Mouse (Mus musculus): ENCODE measurements around the gene Scgb1c1. TPM values are rescaled to one million over a fixed set of nuclear protein-coding genes. Genes with fewer than 3 reads are reported as not detected.
A peak's percentile ranks its signal among the peaks of the same experiment; 100 is the strongest.

Gene Scgb1c1
- polyA plus RNA-seq, 1 experiment from 2014 or later = not detected

DNA sequence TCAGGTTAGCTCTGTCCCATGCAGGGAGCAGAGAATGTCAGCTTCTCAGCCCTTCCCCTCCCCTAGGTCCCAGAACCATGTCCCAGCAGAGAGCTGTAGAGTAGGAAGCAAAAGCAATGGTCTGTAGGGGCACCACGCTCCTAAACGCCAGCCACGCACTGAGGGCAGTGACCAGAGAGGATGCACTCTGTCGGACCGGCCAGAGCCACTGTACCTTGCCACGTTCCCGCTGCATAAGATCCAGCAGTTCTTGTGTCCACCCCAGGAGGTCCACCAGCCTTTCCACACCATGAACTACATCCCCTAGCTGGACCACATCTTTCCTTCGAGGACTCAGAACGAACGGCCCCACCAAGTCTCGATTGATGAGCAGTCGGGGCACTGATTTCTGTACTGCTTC lies 19.4 kb downstream of the Scgb1c1 start:
- H3K4me3 ChIP-seq (ENCODE audit: control insufficient read depth in 1 of 2, insufficient read depth in 1 of 2, low read depth in 1 of 2, low read length in 2 of 2) = no peak overlapping the region
- no peak for ATAC-seq (ENCODE audit: insufficient number of reproducible peaks, insufficient read depth, low FRiP score, low read depth)
- H3K27ac ChIP-seq (replicated peaks in 1 of 2; ENCODE audit: control insufficient read depth in 1 of 2, insufficient read depth in 1 of 2, low read depth in 2 of 2, low read length in 2 of 2) = no peak overlapping the region
- H3K9ac ChIP-seq (ENCODE audit: low read length) = no peak overlapping the region
- H3K27me3 ChIP-seq (ENCODE audit: control insufficient read depth, insufficient read depth, low read length) = no peaks in the 10 kb centered on the region
- no peak overlapping the region for H3K4me2 ChIP-seq (ENCODE audit: low read length)
- H3K36me3 ChIP-seq (ENCODE audit: control insufficient read depth, insufficient read depth, low read length) = peaks cover 91% of the 10 kb centered on the region
- H3K4me1 ChIP-seq (ENCODE audit: control insufficient read depth in 2 of 2, insufficient read depth in 2 of 2, low read length in 2 of 2) = no peaks in the 10 kb centered on the region
- 86% methylated on average over 12 of the region's 12 CpGs for WGBS
- H3K9me3 ChIP-seq (ENCODE audit: control insufficient read depth, low read length) = no peaks in the 10 kb centered on the region

GRCm38 (mm10) chr7:140874224-140874623 lies 28.9 kb downstream of the Scgb1c1 start:
- Histone ChIP-seq H3K4me1 (ENCODE audit: control insufficient read depth in 2 of 2, insufficient read depth in 2 of 2, low read length in 2 of 2) (no peaks in the 10 kb centered on the region), H3K36me3 (ENCODE audit: control insufficient read depth, insufficient read depth, low read length) (peaks cover 87% of the 10 kb centered on the region), H3K4me2 (ENCODE audit: low read length) (no peak overlapping the region), H3K9me3 (ENCODE audit: control insufficient read depth, low read length) (no peaks in the 10 kb centered on the region), H3K9ac (ENCODE audit: low read length) (no peak overlapping the region), H3K27ac (replicated peaks in 1 of 2; ENCODE audit: control insufficient read depth in 1 of 2, insufficient read depth in 1 of 2, low read depth in 2 of 2, low read length in 2 of 2) (no peak overlapping the region), H3K27me3 (ENCODE audit: control insufficient read depth, insufficient read depth, low read length) (no peaks in the 10 kb centered on the region), H3K4me3 (ENCODE audit: control insufficient read depth in 1 of 2, insufficient read depth in 1 of 2, low read depth in 1 of 2, low read length in 2 of 2) (no peak overlapping the region)
- ATAC-seq (ENCODE audit: insufficient number of reproducible peaks, insufficient read depth, low FRiP score, low read depth) = no peak
- WGBS = 86% methylated on average over 4 of the region's 4 CpGs

- H3K27ac ChIP-seq (replicated peaks in 1 of 2; ENCODE audit: control insufficient read depth in 1 of 2, insufficient read depth in 1 of 2, low read depth in 2 of 2, low read length in 2 of 2) = no peak overlapping the region
- peaks cover 58% of the 10 kb centered on the region for H3K36me3 ChIP-seq (ENCODE audit: control insufficient read depth, insufficient read depth, low read length)
- H3K27me3 ChIP-seq (ENCODE audit: control insufficient read depth, insufficient read depth, low read length) = no peaks in the 10 kb centered on the region
- peaks cover 3 to 4% of the 10 kb centered on the region in 2 experiments; a peak in 1 of 4 replicates for H3K4me1 ChIP-seq (ENCODE audit: control insufficient read depth in 2 of 2, insufficient read depth in 2 of 2, low read length in 2 of 2)
- ATAC-seq (ENCODE audit: insufficient number of reproducible peaks, insufficient read depth, low FRiP score, low read depth) = no peak
- H3K4me3 ChIP-seq (ENCODE audit: control insufficient read depth in 1 of 2, insufficient read depth in 1 of 2, low read depth in 1 of 2, low read length in 2 of 2) = no peak overlapping the region
- 82% methylated on average over 6 of the region's 6 CpGs for WGBS
- H3K9me3 ChIP-seq (ENCODE audit: control insufficient read depth, low read length) = no peaks in the 10 kb centered on the region
- H3K4me2 ChIP-seq (ENCODE audit: low read length) = no peak overlapping the region
- no peak overlapping the region for H3K9ac ChIP-seq (ENCODE audit: low read length)
Measured at GRCm38 (mm10) chr7:140877364-140877763, 32.0 kb downstream of the Scgb1c1 start.

DNA sequence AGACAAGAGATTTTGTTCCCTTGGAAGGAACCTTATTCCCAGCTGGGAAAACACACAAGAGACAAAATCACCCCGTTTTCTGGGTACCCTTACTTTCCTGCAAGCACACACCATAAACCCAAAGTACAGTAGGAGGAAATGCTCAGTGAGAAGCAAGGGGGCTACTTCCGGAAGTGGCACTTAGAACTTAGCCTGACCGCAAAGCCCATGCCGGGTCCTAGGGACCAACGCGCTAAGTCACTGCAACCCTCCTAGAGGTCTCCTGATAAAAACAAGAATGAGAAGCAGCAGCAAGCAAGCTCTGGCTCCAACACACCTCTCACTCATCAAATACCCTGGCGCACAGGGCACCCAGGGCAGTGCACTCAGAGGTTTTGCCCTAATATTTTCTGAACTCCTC lies 34.0 kb downstream of the Scgb1c1 start:
- no peak overlapping the region for H3K27ac ChIP-seq (replicated peaks in 1 of 2; ENCODE audit: control insufficient read depth in 1 of 2, insufficient read depth in 1 of 2, low read depth in 2 of 2, low read length in 2 of 2)
- no peaks in the 10 kb centered on the region for H3K9me3 ChIP-seq (ENCODE audit: control insufficient read depth, low read length)
- H3K4me2 ChIP-seq (ENCODE audit: low read length) = no peak overlapping the region
- H3K27me3 ChIP-seq (ENCODE audit: control insufficient read depth, insufficient read depth, low read length) = no peaks in the 10 kb centered on the region
- WGBS = 79% methylated on average over 7 of the region's 7 CpGs
- no peak overlapping the region for H3K9ac ChIP-seq (ENCODE audit: low read length)
- ATAC-seq (ENCODE audit: insufficient number of reproducible peaks, insufficient read depth, low FRiP score, low read depth) = no peak
- H3K36me3 ChIP-seq (ENCODE audit: control insufficient read depth, insufficient read depth, low read length) = peaks cover 49% of the 10 kb centered on the region
- peaks cover 3 to 9% of the 10 kb centered on the region in 2 experiments; a peak in 2 of 4 replicates for H3K4me1 ChIP-seq (ENCODE audit: control insufficient read depth in 2 of 2, insufficient read depth in 2 of 2, low read length in 2 of 2)
- no peak overlapping the region for H3K4me3 ChIP-seq (ENCODE audit: control insufficient read depth in 1 of 2, insufficient read depth in 1 of 2, low read depth in 1 of 2, low read length in 2 of 2)

GRCm38 (mm10) chr7:140880419-140880818 lies 35.1 kb downstream of the Scgb1c1 start:
- H3K9me3 ChIP-seq (ENCODE audit: control insufficient read depth, low read length) = no peaks in the 10 kb centered on the region
- peak overlapping the region in 1 of 2 experiments; percentile 86; a peak in 2 of 4 replicates for H3K27ac ChIP-seq (replicated peaks in 1 of 2; ENCODE audit: control insufficient read depth in 1 of 2, insufficient read depth in 1 of 2, low read depth in 2 of 2, low read length in 2 of 2)
- peak overlapping the region in 1 of 2 experiments; percentile 76; a peak in 2 of 4 replicates for H3K4me3 ChIP-seq (ENCODE audit: control insufficient read depth in 1 of 2, insufficient read depth in 1 of 2, low read depth in 1 of 2, low read length in 2 of 2)
- WGBS = 82% methylated on average over 3 of the region's 3 CpGs
- peak overlapping the region; percentile 80 for H3K9ac ChIP-seq (ENCODE audit: low read length)
- peaks cover 3 to 9% of the 10 kb centered on the region in 2 experiments; a peak in 2 of 4 replicates for H3K4me1 ChIP-seq (ENCODE audit: control insufficient read depth in 2 of 2, insufficient read depth in 2 of 2, low read length in 2 of 2)
- peak overlapping the region; percentile 74 for H3K4me2 ChIP-seq (ENCODE audit: low read length)
- ATAC-seq (ENCODE audit: insufficient number of reproducible peaks, insufficient read depth, low FRiP score, low read depth) = no peak
- H3K36me3 ChIP-seq (ENCODE audit: control insufficient read depth, insufficient read depth, low read length) = peaks cover 47% of the 10 kb centered on the region
- H3K27me3 ChIP-seq (ENCODE audit: control insufficient read depth, insufficient read depth, low read length) = no peaks in the 10 kb centered on the region

DNA sequence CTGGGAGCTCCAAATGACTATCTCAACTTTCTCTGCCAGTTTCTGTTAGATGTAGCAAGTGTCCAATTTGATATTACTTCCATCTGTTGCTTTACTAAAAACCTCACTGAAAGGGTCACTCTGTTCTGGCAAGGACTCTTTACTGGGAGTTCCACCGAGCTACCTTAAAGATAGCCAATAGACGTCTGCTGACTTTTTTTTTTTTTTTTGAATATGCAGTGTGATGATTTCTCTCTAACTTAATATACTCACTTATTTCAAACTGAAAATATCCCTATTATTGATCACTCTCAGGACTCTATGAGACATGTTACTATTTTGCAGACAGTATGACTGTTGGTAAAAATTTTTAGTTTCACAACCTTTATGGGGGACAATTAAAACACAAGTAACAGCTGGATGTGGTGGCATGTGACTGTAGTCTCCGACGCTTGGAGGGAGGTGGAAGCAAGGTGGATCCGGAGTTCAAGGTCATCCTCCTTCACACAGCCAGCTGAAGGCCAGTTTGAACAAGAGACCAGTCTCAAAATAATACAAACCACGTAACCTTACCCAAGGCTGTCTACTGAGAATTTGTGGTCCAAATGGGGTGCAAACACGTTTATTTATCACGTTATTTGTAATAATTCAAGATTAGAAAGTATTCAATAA lies 35.6 kb downstream of the Scgb1c1 start:
- WGBS = 10% methylated on average over 8 of the region's 8 CpGs
- Histone ChIP-seq H3K9me3 (ENCODE audit: control insufficient read depth, low read length) (no peaks in the 10 kb centered on the region), H3K27ac (replicated peaks in 1 of 2; ENCODE audit: control insufficient read depth in 1 of 2, insufficient read depth in 1 of 2, low read depth in 2 of 2, low read length in 2 of 2) (peak overlapping the region; percentile 80 to 86), H3K9ac (ENCODE audit: low read length) (peak overlapping the region; percentile 80), H3K4me1 (ENCODE audit: control insufficient read depth in 2 of 2, insufficient read depth in 2 of 2, low read length in 2 of 2) (peaks cover 3 to 9% of the 10 kb centered on the region in 2 experiments; a peak in 2 of 4 replicates), H3K4me2 (ENCODE audit: low read length) (peak overlapping the region; percentile 74), H3K4me3 (ENCODE audit: control insufficient read depth in 1 of 2, insufficient read depth in 1 of 2, low read depth in 1 of 2, low read length in 2 of 2) (peak overlapping the region; percentile 76 to 96), H3K36me3 (ENCODE audit: control insufficient read depth, insufficient read depth, low read length) (peaks cover 45% of the 10 kb centered on the region), H3K27me3 (ENCODE audit: control insufficient read depth, insufficient read depth, low read length) (no peaks in the 10 kb centered on the region)
- ATAC-seq (ENCODE audit: insufficient number of reproducible peaks, insufficient read depth, low FRiP score, low read depth) = no peak

DNA sequence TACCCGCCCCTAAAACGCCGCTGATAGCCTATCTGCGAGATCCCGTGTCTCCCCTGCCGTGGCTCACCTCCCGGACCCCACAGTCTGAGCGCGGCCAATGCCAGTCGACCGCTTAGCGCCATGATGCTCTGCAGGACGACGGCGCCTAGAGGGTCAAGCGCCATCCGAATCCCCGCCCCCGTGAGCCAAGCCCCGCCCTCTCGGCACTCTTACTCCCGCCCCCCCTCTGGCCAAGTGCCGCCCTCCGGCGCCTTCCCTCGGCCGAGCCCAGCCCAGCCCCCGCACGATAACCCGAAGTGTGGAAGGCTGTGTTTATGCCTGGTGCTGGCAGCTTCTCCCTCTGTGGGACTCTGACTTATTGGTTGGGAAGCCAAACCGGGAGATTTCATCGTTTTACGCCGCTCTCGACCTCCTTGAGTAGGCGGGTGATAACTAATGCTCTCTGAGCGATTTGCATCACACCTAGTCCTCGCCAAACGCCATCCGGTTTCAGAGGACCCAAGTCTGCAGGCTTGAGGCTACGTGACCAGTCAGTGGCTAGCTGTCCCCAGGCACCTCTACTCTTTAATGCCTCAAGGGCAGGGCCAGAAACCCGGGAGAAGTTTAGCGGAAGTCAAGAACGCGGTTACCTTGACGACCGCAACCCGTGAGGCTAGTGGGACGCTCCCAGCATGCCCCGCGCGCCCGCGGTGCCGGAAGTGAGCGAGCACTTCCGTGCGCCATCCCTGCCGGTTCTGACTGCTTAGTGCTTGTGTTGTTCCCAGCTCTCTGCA lies 36.5 kb downstream of the Scgb1c1 start, which contains the start of the genes Psmd13 and Sirt3:
Gene Psmd13, plus strand, starts transcription at position 273 of the 773 bp plus-strand sequence.
Gene Sirt3, minus strand, starts transcription at position 614 of the 773 bp plus-strand sequence.
- Histone ChIP-seq H3K4me1 (ENCODE audit: control insufficient read depth in 2 of 2, insufficient read depth in 2 of 2, low read length in 2 of 2) (peaks cover 3 to 9% of the 10 kb centered on the region in 2 experiments; a peak in 2 of 4 replicates), H3K36me3 (ENCODE audit: control insufficient read depth, insufficient read depth, low read length) (peaks cover 45% of the 10 kb centered on the region), H3K27ac (replicated peaks in 1 of 2; ENCODE audit: control insufficient read depth in 1 of 2, insufficient read depth in 1 of 2, low read depth in 2 of 2, low read length in 2 of 2) (peak within 1 kb of the TSS; percentile 80 to 86), H3K27me3 (ENCODE audit: control insufficient read depth, insufficient read depth, low read length) (no peaks in the 10 kb centered on the region), H3K4me3 (ENCODE audit: control insufficient read depth in 1 of 2, insufficient read depth in 1 of 2, low read depth in 1 of 2, low read length in 2 of 2) (peak within 1 kb of the TSS; percentile 76 to 96), H3K4me2 (ENCODE audit: low read length) (peak within 1 kb of the TSS; percentile 74), H3K9ac (ENCODE audit: low read length) (peak within 1 kb of the TSS; percentile 80), H3K9me3 (ENCODE audit: control insufficient read depth, low read length) (no peaks in the 10 kb centered on the region)
- peak; percentile 93 for ATAC-seq (ENCODE audit: insufficient number of reproducible peaks, insufficient read depth, low FRiP score, low read depth)
- under 1% methylated on average over 59 of the region's 59 CpGs for WGBS
